Mouse (Mus musculus) left cerebral cortex, adult 2 months (tissue): ENCODE results near the gene Tpm4. TPM values are rescaled to one million over a fixed set of nuclear protein-coding genes. Genes with fewer than 3 reads are reported as not detected.
A peak's percentile ranks its signal among the peaks of the same experiment; 100 is the strongest.

ENCODE experiments used
- DNase-seq, 2 experiments: peaks; one replicate each; pipeline ENCODE4 v3.0.0; 2021 to 2022; ENCODE audit warnings: low spot score in 2 of 2, mixed read lengths in 1 of 2; ENCODE audit errors: extremely low spot score in 1 of 2
- H3K27ac ChIP-seq: fragments of 200-600 bp; 2 replicates; pipeline ENCODE4 v1.8.1; 2022
- H3K4me3 ChIP-seq: fragments of 200-600 bp; 2 replicates; pipeline ENCODE4 v1.8.1; 2022
- CTCF ChIP-seq: fragments of 200-600 bp; IDR thresholded peaks from 2 replicates; pipeline ENCODE4 v1.8.1; 2022; ENCODE audit warnings: antibody characterized with exemption, mild to moderate bottlenecking, moderate library complexity
- intact Hi-C: fragments of 180-260 bp; cut with DNase I; formaldehyde crosslinking; loops from one replicate; pipeline ENCODE4 v1.15.1; 2025
- total RNA-seq, 2 experiments: library from RNA; stranded (reverse); gene quantifications; 2 replicates each; pipeline ENCODE4 v1.2.3; 2021

The Tpm4 gene
- total RNA-seq, 2 experiments from 2014 or later: 24.9 to 29.7 TPM

GRCm38 (mm10) chr8:72162821-72163220 lies 28.0 kb downstream of the Tpm4 start:
- no peak for DNase-seq
- Histone ChIP-seq H3K4me3 (no peak overlapping the region), H3K27ac (no peak overlapping the region)
- intact Hi-C loops: loop anchor here (5.0 kb wide), 1 partner anchor 241 kb away; no protein-coding TSS in a partner anchor
- TF ChIP-seq CTCF: no peak

DNA sequence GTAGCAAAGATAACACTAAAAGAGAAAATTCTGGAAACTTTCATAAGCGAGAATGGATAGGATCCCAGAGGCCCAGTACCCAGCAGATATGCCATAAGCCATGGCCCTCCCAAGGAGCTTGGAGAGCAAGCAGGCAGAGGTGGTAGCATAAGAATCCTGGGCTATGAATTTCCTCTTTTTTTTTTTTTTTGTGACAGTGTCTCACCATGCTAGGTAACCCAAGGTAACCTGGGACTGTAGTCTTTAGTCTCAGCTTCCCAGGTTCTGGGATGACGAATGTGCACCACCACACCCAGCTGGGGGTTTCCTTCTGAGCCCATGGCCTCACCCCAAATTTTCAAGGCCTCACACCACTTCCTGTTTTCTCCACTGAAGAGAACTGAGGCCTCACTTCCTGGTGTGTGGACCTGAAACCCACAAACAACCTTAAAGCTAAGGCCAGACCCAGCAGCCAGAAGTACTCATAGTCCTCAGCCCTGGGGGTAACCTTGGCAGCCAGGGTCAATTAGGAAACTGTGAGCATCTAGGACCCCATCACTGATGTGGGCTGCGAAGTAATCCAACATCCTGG lies 34.4 kb downstream of the Tpm4 start:
- intact Hi-C loops: no loop called here
- no peak overlapping the region for H3K27ac ChIP-seq
- no peak overlapping the region for H3K4me3 ChIP-seq
- no peak for TF ChIP-seq CTCF
- DNase-seq: no peak

- Histone ChIP-seq H3K4me3 (no peak overlapping the region), H3K27ac (no peak overlapping the region)
- no peak for TF ChIP-seq CTCF
- intact Hi-C loops: no loop called here
- DNase-seq: no peak
Observed at GRCm38 (mm10) chr8:72169681-72170249, 35.0 kb downstream of the Tpm4 start.

GRCm38 (mm10) chr8:72177346-72177925 lies 42.7 kb downstream of the Tpm4 start:
- Histone ChIP-seq H3K27ac (no peak overlapping the region), H3K4me3 (no peak overlapping the region)
- DNase-seq: peak; percentile 53 to 72
- intact Hi-C loops: loop anchor here (5.0 kb wide), 3 partner anchors 65 to 190 kb away; partner anchors contain the start of gene Ap1m1
- peak; percentile 81 for TF ChIP-seq CTCF

DNA sequence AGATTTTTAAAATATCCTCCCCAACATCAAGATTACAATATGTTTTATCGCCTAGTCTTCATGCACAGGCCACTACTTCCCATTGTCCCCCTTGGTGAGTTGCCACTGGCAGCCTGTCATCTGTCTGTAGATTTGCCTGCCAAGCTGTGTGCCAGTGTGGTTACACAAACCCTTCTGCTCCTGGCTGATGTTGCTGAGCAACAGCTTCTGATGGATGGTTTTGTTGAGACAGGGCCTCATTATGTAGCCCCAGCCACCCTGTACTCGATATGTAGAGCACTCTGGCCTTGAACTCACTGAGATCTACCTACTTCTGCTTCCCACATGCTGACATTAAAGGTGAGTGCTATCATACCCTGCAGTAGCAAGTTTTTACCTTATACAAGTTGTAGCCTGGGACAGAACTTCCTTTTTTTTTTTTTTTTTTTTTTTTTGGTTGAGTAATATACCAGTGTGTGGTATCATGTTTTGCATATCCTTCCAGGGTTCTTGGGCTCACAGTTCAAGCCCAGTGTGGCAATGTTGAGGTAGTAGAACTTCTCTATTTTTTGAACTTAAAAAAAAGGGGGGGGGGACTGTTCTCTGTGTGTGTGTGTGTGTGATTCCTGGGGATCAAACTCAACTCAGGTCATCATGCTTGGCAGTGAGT lies 48.9 kb downstream of the Tpm4 start:
- intact Hi-C loops: no loop called here
- Histone ChIP-seq H3K4me3 (no peak overlapping the region), H3K27ac (no peak overlapping the region)
- TF ChIP-seq CTCF: no peak
- no peak for DNase-seq

- intact Hi-C loops: no loop called here
- DNase-seq: no peak
- no peak for TF ChIP-seq CTCF
- Histone ChIP-seq H3K4me3 (no peak overlapping the region), H3K27ac (no peak overlapping the region)
Observed at GRCm38 (mm10) chr8:72187793-72188331, 53.1 kb downstream of the Tpm4 start.

DNA sequence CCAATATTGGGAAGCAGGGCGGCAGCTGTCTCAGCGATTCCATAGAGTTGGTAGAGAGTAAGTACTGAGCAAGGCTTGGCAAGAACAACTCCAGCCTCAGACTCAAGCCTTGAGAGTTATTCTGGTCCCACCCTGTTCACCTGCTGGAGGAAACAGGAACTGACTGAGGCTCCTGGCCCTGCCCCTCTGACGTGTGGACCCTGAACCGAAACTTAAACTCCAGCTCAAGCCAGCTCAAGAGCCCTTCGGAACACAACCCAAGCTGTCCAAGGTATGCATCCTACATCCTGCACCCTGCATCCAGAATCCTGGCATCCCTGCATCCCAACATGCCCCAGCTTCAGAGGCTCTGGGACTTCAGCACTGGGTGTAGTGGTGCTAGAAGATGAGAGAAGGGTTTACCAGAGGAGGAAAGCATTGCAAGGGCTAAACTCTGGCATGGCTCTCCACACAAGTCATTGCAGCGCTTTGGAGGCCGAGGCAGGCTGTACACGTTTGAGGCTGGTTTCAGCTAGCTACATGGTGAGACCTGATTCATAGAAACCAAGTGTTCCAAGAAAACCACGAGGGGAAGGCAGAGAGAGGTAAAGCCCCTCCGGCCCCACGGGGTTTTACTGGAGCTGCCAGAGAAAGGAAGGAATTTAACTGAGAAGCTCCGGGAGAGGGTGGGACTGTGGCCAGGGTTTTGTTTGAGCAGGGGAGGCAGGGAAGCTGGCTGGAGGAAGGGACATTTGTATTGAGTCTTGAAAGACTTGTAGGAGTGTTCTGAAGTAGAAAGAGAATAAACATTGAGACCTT lies 54.8 kb downstream of the Tpm4 start, which contains the start of gene Hsh2d:
TSS of gene Hsh2d (plus strand) at position 222 of the 798 bp plus-strand sequence.
- intact Hi-C loops: no loop called here
- Histone ChIP-seq H3K27ac (no peak within 1 kb of the TSS), H3K4me3 (no peak within 1 kb of the TSS)
- DNase-seq: no peak
- TF ChIP-seq CTCF: no peak; the same call in 1 of the 2 replicates

- no peak overlapping the region for H3K27ac ChIP-seq
- H3K4me3 ChIP-seq: no peak overlapping the region
- intact Hi-C loops: no loop called here
- no peak for TF ChIP-seq CTCF
- DNase-seq: no peak
Observed at GRCm38 (mm10) chr8:72190215-72190539, 55.4 kb downstream of the Tpm4 start.

- no peak overlapping the region for H3K27ac ChIP-seq
- no peak for DNase-seq
- no peak overlapping the region for H3K4me3 ChIP-seq
- intact Hi-C loops: no loop called here
- TF ChIP-seq CTCF: no peak
Observed at GRCm38 (mm10) chr8:72192065-72192464, 57.3 kb downstream of the Tpm4 start.

DNA sequence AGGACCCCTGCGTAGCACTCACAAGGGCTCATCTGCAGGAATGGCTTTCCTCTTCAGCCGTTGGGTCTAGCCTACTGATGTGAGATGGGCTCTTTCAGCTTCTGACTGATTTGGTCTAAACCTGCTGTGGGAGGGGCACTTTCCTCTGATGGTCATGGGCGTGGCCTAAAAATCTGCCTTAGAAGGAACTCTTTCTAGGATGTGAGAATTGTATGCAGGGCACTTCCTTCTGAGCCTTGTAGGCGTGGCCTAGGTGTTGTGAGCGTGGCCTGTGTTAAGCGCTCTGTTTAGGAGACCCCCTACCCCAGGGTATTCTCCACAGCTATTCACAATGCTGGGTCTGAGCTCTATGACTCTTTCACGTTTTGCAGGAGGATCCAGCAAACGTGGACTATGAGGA lies 63.2 kb downstream of the Tpm4 start:
- H3K4me3 ChIP-seq: no peak overlapping the region

More for the DNA sequence above, 63.2 kb downstream of the Tpm4 start:
- no peak for TF ChIP-seq CTCF
- no peak overlapping the region for H3K27ac ChIP-seq
- intact Hi-C loops: no loop called here
- no peak for DNase-seq

Other genes starting within 250 kb of the Tpm4 start
- gene Zfp882, start 226.4 kb upstream of the Tpm4 start, total RNA-seq: 10 to 100 TPM; 11.1 to 12.1 TPM
- gene Zfp617, start 226.3 kb upstream of the Tpm4 start, total RNA-seq: 10 to 100 TPM; 25.3 to 28.4 TPM
- gene Zfp961, start 183.9 kb upstream of the Tpm4 start, total RNA-seq: 10 to 100 TPM; 15.0 to 15.3 TPM
- gene Cyp4f18, start 125.3 kb upstream of the Tpm4 start, total RNA-seq: not detected
- not detected for gene Olfr372, start 93.8 kb upstream of the Tpm4 start, total RNA-seq
- not detected for gene Olfr373, start 51.8 kb upstream of the Tpm4 start, total RNA-seq
- gene Olfr374, start 27.9 kb upstream of the Tpm4 start, total RNA-seq: not detected
- gene Rab8a, start 26.2 kb downstream of the Tpm4 start, total RNA-seq: 10 to 100 TPM; 32.4 to 37.9 TPM
- gene Hsh2d, start 54.7 kb downstream of the Tpm4 start, total RNA-seq: not detected
- gene Cib3, start 77.9 kb downstream of the Tpm4 start, total RNA-seq: under 1 TPM in 1 of 2 experiments, not detected in 1; 0.33 TPM
- gene Gm11034, start 78.7 kb downstream of the Tpm4 start, total RNA-seq: not detected
- 10 to 100 TPM; 59.0 to 60.9 TPM for gene Fam32a, start 84.8 kb downstream of the Tpm4 start, total RNA-seq
- 10 to 100 TPM; 83.1 to 84.7 TPM for gene Ap1m1, start 105.0 kb downstream of the Tpm4 start, total RNA-seq
- gene Gm10282, start 170.3 kb downstream of the Tpm4 start, total RNA-seq: 1 to 10 TPM; 3.9 to 6.2 TPM
- gene Klf2, start 184.1 kb downstream of the Tpm4 start, total RNA-seq: 10 to 100 TPM; 17.1 to 32.3 TPM